Mouse (Mus musculus) bone marrow, adult 2 months (tissue): ENCODE measurements around the gene Sart1. TPM values are rescaled to one million over a fixed set of nuclear protein-coding genes. Genes with fewer than 3 reads are reported as not detected.
"Not testable (repeated sequence)": the region's sequence is repeated elsewhere in the genome, so short reads cannot be mapped to it uniquely, and the experiment has no call there.

Experiments
- H3K27ac ChIP-seq: fragments of 200-500 bp; 2 replicates; pipeline ENCODE4 v1.5.1; 2012; ENCODE audit warnings: low read depth, mild to moderate bottlenecking, control low read depth, inconsistent platforms, low read length; ENCODE audit not compliant: control insufficient read depth, poor library complexity, insufficient read depth
- H3K4me1 ChIP-seq: fragments of 200-500 bp; 2 replicates; pipeline ENCODE4 v1.6.1; 2011; ENCODE audit warnings: low read length; ENCODE audit not compliant: control insufficient read depth, insufficient read depth
- H3K4me3 ChIP-seq: fragments of 200-500 bp; replicated peaks from 2 replicates; pipeline ENCODE3; 2011; ENCODE audit warnings: mild to moderate bottlenecking, low read depth, low read length, control low read depth; ENCODE audit not compliant: control insufficient read depth
- CTCF ChIP-seq: fragments of 200-500 bp; IDR thresholded peaks from 2 replicates; pipeline ENCODE4 v1.5.1; 2011; ENCODE audit warnings: low read length, control low read depth; ENCODE audit not compliant: control insufficient read depth, insufficient read depth
- POLR2A ChIP-seq: fragments of 200-500 bp; IDR thresholded peaks from 2 replicates; pipeline ENCODE4 v1.6.1; 2011; ENCODE audit warnings: low read depth, mild to moderate bottlenecking, control low read depth, low read length, borderline replicate concordance; ENCODE audit not compliant: control insufficient read depth
- WGBS: fragments of 180-500 bp; shearing (Covaris S2); methylation state at CpG from one replicate; pipeline ENCODE4 v1.1.7; 2018; 5-methylcytosine and 5-hydroxymethylcytosine counted together
- polyA plus RNA-seq: library from polyadenylated mRNA; stranded (reverse); fragments of >200 nt; gene quantifications from 2 replicates; pipeline ENCODE4 v1.2.4, GENCODE M21; 2011; ENCODE audit warnings: low replicate concordance; ENCODE audit not compliant: missing spikeins, insufficient read depth, insufficient read length

Sart1 gene
- polyA plus RNA-seq, 1 experiment = 213 TPM

DNA sequence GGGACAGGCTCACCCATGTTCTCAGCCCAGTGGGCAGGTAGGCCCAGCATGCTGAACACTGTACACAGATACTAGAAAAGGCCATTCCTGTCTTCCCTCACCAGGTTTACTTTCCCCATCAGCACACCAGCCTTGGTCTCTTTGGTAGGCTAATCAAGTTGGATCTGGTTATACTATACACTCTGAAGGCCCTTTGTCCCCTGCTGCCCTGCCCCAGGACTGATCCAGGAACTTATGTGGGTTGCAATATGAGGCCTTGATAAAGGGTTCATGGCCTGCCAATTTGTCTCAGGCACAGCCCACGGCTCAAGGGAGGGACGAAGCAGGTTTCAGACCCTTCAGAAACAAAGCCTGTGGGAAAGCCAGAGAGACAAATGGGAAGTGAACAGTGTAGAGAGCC lies 34.9 kb downstream of the Sart1 start:
- no peaks in the 10 kb centered on the region for H3K4me1 ChIP-seq
- H3K27ac ChIP-seq = no peak overlapping the region
- WGBS = 78% methylated on average over 2 of the region's 2 CpGs
- no peak overlapping the region for H3K4me3 ChIP-seq
- TF ChIP-seq CTCF (no peak), POLR2A (no peak)

GRCm38 (mm10) chr19:5349502-5349873 lies 39.0 kb downstream of the Sart1 start, which contains the start of gene Cst6:
Cst6 (minus strand) TSS chr19:5349574.
- WGBS = 65% methylated on average over 6 of the region's 6 CpGs
- not testable (repeated sequence) for H3K4me1 ChIP-seq, H3K27ac ChIP-seq
- peak within 1 kb of the TSS; percentile 13 for H3K4me3 ChIP-seq

- 4% methylated on average over 34 of the region's 34 CpGs for WGBS
- H3K27ac ChIP-seq = no peak overlapping the region
- H3K4me1 ChIP-seq = no peaks in the 10 kb centered on the region
- H3K4me3 ChIP-seq = peak overlapping the region; percentile 13
- 0 out of 2 replicates have a peak, but pooled peaks have one; percentile 20 for TF ChIP-seq CTCF
- TF ChIP-seq POLR2A = no peak
These were observed 39.7 kb downstream of the Sart1 start for GRCm38 (mm10) chr19:5348526-5349501.

DNA sequence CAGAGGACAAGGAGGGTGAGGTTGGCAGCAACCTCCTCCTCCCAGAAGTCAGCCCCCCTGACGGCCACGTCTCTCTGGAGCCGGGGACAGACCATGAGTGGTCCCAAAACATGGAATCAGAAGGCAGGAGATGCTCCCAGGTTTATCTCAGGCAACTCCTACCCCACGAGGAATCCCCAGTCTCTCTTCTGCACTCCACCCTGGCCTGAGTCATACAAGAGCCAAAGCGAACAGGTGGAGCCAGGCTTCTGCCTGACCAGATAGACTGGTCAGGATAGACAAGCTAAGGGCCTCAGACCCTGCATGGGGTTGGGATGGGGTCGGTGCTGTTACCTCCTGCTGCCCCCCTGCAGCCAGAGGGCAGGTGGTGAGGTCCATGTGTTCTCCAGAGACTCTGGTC lies 40.4 kb downstream of the Sart1 start:
- no peak for TF ChIP-seq CTCF
- no peak for TF ChIP-seq POLR2A
- WGBS = 77% methylated on average over 6 of the region's 6 CpGs

GRCm38 (mm10) chr19:5345297-5346131 lies 43.0 kb downstream of the Sart1 start:
- TF ChIP-seq CTCF = no peak
- no peak for TF ChIP-seq POLR2A
- H3K4me3 ChIP-seq = no peak overlapping the region
- no peak overlapping the region for H3K27ac ChIP-seq
- 74% methylated on average over 6 of the region's 6 CpGs for WGBS
- no peaks in the 10 kb centered on the region for H3K4me1 ChIP-seq

More for the DNA sequence above, 40.4 kb downstream of the Sart1 start:
- H3K27ac ChIP-seq = no peak overlapping the region
- no peaks in the 10 kb centered on the region for H3K4me1 ChIP-seq
- no peak overlapping the region for H3K4me3 ChIP-seq

GRCm38 (mm10) chr19:5341360-5341759 lies 47.1 kb downstream of the Sart1 start:
- no peaks in the 10 kb centered on the region for H3K4me1 ChIP-seq
- 82% methylated on average over 7 of the region's 7 CpGs for WGBS

DNA sequence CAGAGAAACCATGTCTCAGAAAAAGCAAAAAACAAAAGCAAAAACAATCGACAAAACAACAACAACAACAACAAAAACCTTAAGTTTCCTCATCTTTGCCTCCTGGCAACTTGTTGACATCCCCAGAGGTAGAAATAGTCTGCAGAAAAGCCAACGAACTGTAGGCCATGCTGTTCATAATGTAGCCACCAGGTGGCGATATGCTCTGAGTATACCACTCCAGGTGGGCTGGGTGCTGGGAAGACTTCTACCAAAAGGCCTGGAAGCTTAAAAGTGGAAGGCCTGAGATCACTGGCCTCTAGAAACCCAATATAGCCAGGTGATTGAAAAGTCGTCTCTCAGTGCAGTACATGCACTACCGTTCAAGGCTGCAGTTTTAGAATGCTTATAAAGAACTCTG lies 50.5 kb downstream of the Sart1 start:
- H3K4me1 ChIP-seq = no peaks in the 10 kb centered on the region
- 11% methylated on average over 5 of the region's 5 CpGs for WGBS
- TF ChIP-seq CTCF = peak; percentile 74
- TF ChIP-seq POLR2A = no peak
- H3K4me3 ChIP-seq = no peak overlapping the region
- H3K27ac ChIP-seq = no peak overlapping the region

More at GRCm38 (mm10) chr19:5341360-5341759, 47.1 kb downstream of the Sart1 start:
- TF ChIP-seq POLR2A (no peak), CTCF (no peak)
- Histone ChIP-seq H3K27ac (no peak overlapping the region), H3K4me3 (no peak overlapping the region)

DNA sequence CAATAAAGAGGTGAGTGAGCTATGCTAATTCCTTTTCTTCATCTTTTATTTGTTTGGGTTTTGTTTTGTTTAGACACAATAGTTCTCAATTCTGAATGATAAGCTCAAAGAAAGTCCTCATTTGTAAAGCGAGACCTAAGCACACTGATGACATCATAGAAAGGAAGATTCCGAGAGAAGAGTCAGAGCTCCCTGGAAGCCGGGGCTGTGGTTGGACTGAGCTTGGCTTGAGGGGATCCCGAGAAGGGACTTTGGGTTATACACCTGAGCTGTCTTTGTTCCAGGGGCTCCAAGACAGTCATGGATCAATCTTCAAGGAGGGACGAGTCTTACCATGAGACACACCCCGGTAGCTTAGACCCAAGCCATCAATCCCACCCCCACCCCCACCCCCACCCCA lies 53.1 kb downstream of the Sart1 start, which contains the start of gene Catsper1:
Catsper1 (plus strand) TSS at position 301 of the 400 bp plus-strand sequence.
- Histone ChIP-seq H3K4me3 (no peak within 1 kb of the TSS), H3K27ac (no peak within 1 kb of the TSS), H3K4me1 (no peaks in the 10 kb centered on the region)
- no peak for TF ChIP-seq POLR2A
- TF ChIP-seq CTCF = no peak
- 76% methylated on average over 6 of the region's 6 CpGs for WGBS
